Mouse (Mus musculus) cortical plate, adult 2 months (tissue): ENCODE measurements around the gene Wdr78. TPM values are rescaled to one million over a fixed set of nuclear protein-coding genes. Genes with fewer than 3 reads are reported as not detected.

ENCODE experiments used
- H3K27ac ChIP-seq: fragments of 200-500 bp; 2 replicates; pipeline ENCODE4 v1.5.1; 2012; ENCODE audit warnings: low read length, control low read depth, inconsistent platforms; ENCODE audit not compliant: insufficient read depth
- H3K4me1 ChIP-seq: fragments of 200-500 bp; 2 replicates; pipeline ENCODE4 v1.6.1; 2011; ENCODE audit warnings: low read length; ENCODE audit not compliant: control insufficient read depth, insufficient read depth
- H3K4me3 ChIP-seq: fragments of 200-500 bp; 2 replicates; pipeline ENCODE4 v1.5.1; 2011; ENCODE audit warnings: mild to moderate bottlenecking, low read length, control low read depth; ENCODE audit not compliant: insufficient read depth
- CTCF ChIP-seq: fragments of 200-500 bp; IDR thresholded peaks from 2 replicates; pipeline ENCODE4 v1.5.1; 2011; ENCODE audit warnings: mild to moderate bottlenecking, control low read depth, low read length; ENCODE audit not compliant: insufficient read depth; ENCODE audit errors: extremely low read depth
- POLR2A ChIP-seq: fragments of 200-500 bp; IDR thresholded peaks from 2 replicates; pipeline ENCODE4 v1.6.1; 2011; ENCODE audit warnings: mild to moderate bottlenecking, low read length, control low read depth; ENCODE audit not compliant: insufficient read depth; ENCODE audit errors: extremely low read depth
- polyA plus RNA-seq: library from polyadenylated mRNA; depleted of rRNA; stranded (reverse); fragments of >200 nt; gene quantifications from 2 replicates; pipeline ENCODE4 v1.2.3, GENCODE M21; 2012; rRNA removed

Gene Wdr78
- polyA plus RNA-seq, 1 experiment = 6.8 TPM

- Histone ChIP-seq H3K4me1 (no peaks in the 10 kb centered on the region), H3K4me3 (no peak overlapping the region), H3K27ac (no peak overlapping the region)
- no peak for TF ChIP-seq CTCF
- no peak for TF ChIP-seq POLR2A
Measured at GRCm38 (mm10) chr4:102990595-102991340, 123.6 kb downstream of the Wdr78 start.

- no peaks in the 10 kb centered on the region for H3K4me1 ChIP-seq
- no peak overlapping the region for H3K27ac ChIP-seq
- TF ChIP-seq POLR2A = no peak
- no peak for TF ChIP-seq CTCF
- H3K4me3 ChIP-seq = no peak overlapping the region
Measured at GRCm38 (mm10) chr4:102990016-102990415, 124.3 kb downstream of the Wdr78 start.

- Histone ChIP-seq H3K4me1 (no peaks in the 10 kb centered on the region), H3K27ac (no peak overlapping the region), H3K4me3 (no peak overlapping the region)
- TF ChIP-seq POLR2A (no peak), CTCF (no peak)
Measured at GRCm38 (mm10) chr4:102989391-102989790, 125.0 kb downstream of the Wdr78 start.

GRCm38 (mm10) chr4:102988526-102988925, 125.8 kb downstream of the Wdr78 start:
- H3K4me3 ChIP-seq = no peak overlapping the region
- no peak overlapping the region for H3K27ac ChIP-seq
- no peaks in the 10 kb centered on the region for H3K4me1 ChIP-seq
- TF ChIP-seq CTCF = no peak
- no peak for TF ChIP-seq POLR2A

Other genes with a start within 250 kb of the Wdr78 start
- gene Tctex1d1, start 135.9 kb downstream of the Wdr78 start, polyA plus RNA-seq = 0.62 and 0.63 TPM in 2 replicates
- gene Insl5, start 87.7 kb downstream of the Wdr78 start, polyA plus RNA-seq = 5.2 and 7.8 TPM in 2 replicates
- gene Mier1, start 165 bp downstream of the Wdr78 start, polyA plus RNA-seq = 27.0 and 34.3 TPM in 2 replicates
- gene Slc35d1, start 100.6 kb upstream of the Wdr78 start, polyA plus RNA-seq = 8.8 and 9.9 TPM in 2 replicates
- gene 4921539E11Rik, start 176.3 kb upstream of the Wdr78 start, polyA plus RNA-seq = not detected in 2 replicates
- 6.0 and 6.7 TPM in 2 replicates for gene Oma1, start 199.3 kb upstream of the Wdr78 start, polyA plus RNA-seq